Mouse (Mus musculus) hematopoietic stem cell, adult 5-6 weeks (primary cell): ENCODE measurements around the gene Igsf6. TPM values are rescaled to one million over a fixed set of nuclear protein-coding genes. Genes with fewer than 3 reads are reported as not detected.
A peak's percentile ranks its signal among the peaks of the same experiment; 100 is the strongest.

Source experiments
- ATAC-seq, 2 experiments: fragments of 125-278 bp in 1 of 2; replicated peaks in 1 of 2; 2 replicates each; pipeline ENCODE4 v1.8.0; 2016 to 2017; ENCODE audit warnings: inconsistent platforms in 2 of 2, mild to moderate bottlenecking in 2 of 2, moderate number of reproducible peaks in 2 of 2, low read depth in 1 of 2, moderate TSS enrichment in 1 of 2; ENCODE audit not compliant: low FRiP score in 2 of 2, poor library complexity in 2 of 2, severe bottlenecking in 2 of 2, insufficient read depth in 1 of 2, low TSS enrichment in 1 of 2
- total RNA-seq: library from RNA; stranded (forward); fragments of 172-1452, 232-1000 nt; gene quantifications from 2 replicates; pipeline ENCODE4 v1.2.3, GENCODE M21; 2017

Gene Igsf6
- total RNA-seq, 1 experiment from 2014 or later: 21.9 TPM

- no peak for ATAC-seq
These were observed 48.1 kb downstream of the Igsf6 start for GRCm38 (mm10) chr7:121026300-121026699.

GRCm38 (mm10) chr7:121025221-121026008, 49.0 kb downstream of the Igsf6 start:
- peak in 1 of 2 experiments; percentile 21; a peak in 1 of 4 replicates for ATAC-seq

- ATAC-seq: peak; percentile 62 to 71; a peak in 3 of 4 replicates
These were observed 54.1 kb downstream of the Igsf6 start for GRCm38 (mm10) chr7:121020277-121020676.

GRCm38 (mm10) chr7:121018778-121019177, 55.6 kb downstream of the Igsf6 start:
- no peak for ATAC-seq

- ATAC-seq: no peak
These were observed 59.9 kb downstream of the Igsf6 start for GRCm38 (mm10) chr7:121014486-121014885.

Other genes with a start within 250 kb of the Igsf6 start
- gene Eef2k, start 231.7 kb downstream of the Igsf6 start, total RNA-seq: 146 and 162 TPM in 2 replicates
- 25.8 and 28.4 TPM in 2 replicates for gene Polr3e, start 156.8 kb downstream of the Igsf6 start, total RNA-seq
- 1.4 and 9.1 TPM in 2 replicates for gene Cdr2, start 92.3 kb downstream of the Igsf6 start, total RNA-seq
- not detected in 2 replicates for gene Mfsd13b, start 92.1 kb downstream of the Igsf6 start, total RNA-seq
- gene Mettl9, start 40.1 kb downstream of the Igsf6 start, total RNA-seq: 107 and 123 TPM in 2 replicates
- gene Otoa, start 7.1 kb upstream of the Igsf6 start, total RNA-seq: 0.38 and 0.69 TPM in 2 replicates